Mouse (Mus musculus) forebrain, embryonic 10.5 days (tissue): ENCODE data around the gene Cttn. TPM values are rescaled to one million over a fixed set of nuclear protein-coding genes. Genes with fewer than 3 reads are reported as not detected.
A peak's percentile ranks its signal among the peaks of the same experiment; 100 is the strongest.

Experiments
- DNase-seq: peaks from one replicate; pipeline ENCODE4 v3.0.0-alpha.2; 2017; ENCODE audit warnings: low spot score; ENCODE audit errors: extremely low spot score
- H3K27ac ChIP-seq: fragments of 300-500 bp; sonication (generic); 2 replicates; pipeline ENCODE4 v1.5.1; 2016; ENCODE audit warnings: mild to moderate bottlenecking
- H3K27me3 ChIP-seq: fragments of 300-500 bp; sonication (generic); 2 replicates; pipeline ENCODE4 v1.6.1; 2016; ENCODE audit warnings: mild to moderate bottlenecking; ENCODE audit not compliant: poor library complexity, severe bottlenecking
- H3K36me3 ChIP-seq: fragments of 300-500 bp; sonication (generic); replicated peaks from 2 replicates; pipeline ENCODE4 v1.6.1; 2016; ENCODE audit warnings: mild to moderate bottlenecking, moderate library complexity
- H3K4me1 ChIP-seq: fragments of 300-500 bp; sonication (generic); 2 replicates; pipeline ENCODE4 v1.6.1; 2016
- H3K4me3 ChIP-seq: fragments of 300-500 bp; sonication (generic); 2 replicates; pipeline ENCODE4 v1.5.1; 2016; ENCODE audit warnings: mild to moderate bottlenecking, moderate library complexity
- H3K9me3 ChIP-seq: fragments of 300-500 bp; sonication (generic); 2 replicates; pipeline ENCODE4 v1.6.1; 2016; ENCODE audit warnings: mild to moderate bottlenecking, moderate library complexity
- WGBS: fragments of 180-500 bp; shearing (Covaris S2); methylation state at CpG from one replicate; pipeline ENCODE4 v1.1.7; 2016; 5-methylcytosine and 5-hydroxymethylcytosine counted together
- polyA plus RNA-seq: library from polyadenylated mRNA; unstranded; fragments of >200 nt; fragmentation: Nextera tagmentation; extraction: Ambion mirVana; gene quantifications from 2 replicates; pipeline ENCODE4 v1.2.1, GENCODE M21; 2016

Cttn gene
- polyA plus RNA-seq, 1 experiment from 2014 or later, result 192 TPM

DNA sequence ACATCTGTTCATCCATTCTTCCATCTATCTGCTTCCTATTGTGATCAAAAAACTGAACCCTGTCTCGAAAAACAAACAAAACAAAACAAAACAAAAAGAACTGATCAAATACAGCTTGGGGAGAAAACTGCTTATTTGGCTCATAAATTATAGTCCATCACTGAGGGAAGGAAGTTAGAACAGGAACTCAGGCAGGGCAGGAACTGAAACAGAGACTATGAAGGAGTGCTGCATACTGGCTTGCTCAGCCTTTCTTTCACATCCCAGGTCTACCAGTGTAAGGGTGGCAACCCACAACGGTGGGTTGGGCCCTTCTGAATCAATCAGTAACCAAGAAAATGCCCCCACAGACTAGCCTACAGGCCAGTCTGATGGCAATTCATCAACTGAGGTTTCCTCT lies 294 bp upstream of the Cttn start:
- DNase-seq, result no peak
- Histone ChIP-seq H3K4me1 (peaks cover 31% of the 10 kb centered on the region), H3K27me3 (no peaks in the 10 kb centered on the region), H3K9me3 (no peaks in the 10 kb centered on the region), H3K4me3 (peak overlapping the region; percentile 94), H3K27ac (peak overlapping the region; percentile 93), H3K36me3 (peaks cover 26% of the 10 kb centered on the region)
- WGBS, result 82% methylated on average over 2 of the region's 2 CpGs

DNA sequence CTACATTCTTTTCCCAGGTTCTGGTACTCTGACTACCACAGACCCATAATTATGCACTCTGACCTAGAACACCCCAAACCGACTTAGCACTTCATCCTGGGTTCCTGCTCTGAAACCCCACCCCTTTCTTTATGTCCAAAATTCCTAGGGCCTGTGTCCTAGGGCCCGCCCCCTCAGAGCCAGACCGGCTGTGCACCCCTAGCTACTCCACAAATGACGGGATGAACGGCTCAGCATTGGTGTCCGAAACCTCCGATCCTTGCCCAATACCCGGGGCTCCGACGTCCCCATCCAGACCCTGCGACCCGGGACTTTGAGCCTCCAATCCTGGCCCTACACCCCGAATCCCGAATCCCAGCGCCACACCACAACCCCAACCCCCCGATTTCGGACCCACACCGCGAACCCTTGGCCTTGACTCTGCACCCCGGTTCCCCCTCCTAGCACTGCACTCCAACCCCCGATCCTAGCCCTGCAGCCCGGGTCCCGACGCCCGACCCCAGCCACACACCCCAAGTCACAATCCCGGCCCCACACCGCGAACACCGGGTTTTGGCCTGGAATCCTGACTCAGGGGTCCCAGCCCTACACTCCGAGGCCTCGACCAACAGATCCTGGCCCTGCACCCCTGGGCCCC lies 783 bp downstream of the Cttn start:
- H3K4me3 ChIP-seq, result peak overlapping the region; percentile 94
- H3K4me1 ChIP-seq, result peaks cover 31% of the 10 kb centered on the region
- no peaks in the 10 kb centered on the region for H3K27me3 ChIP-seq
- 2% methylated on average over 31 of the region's 31 CpGs for WGBS
- peak overlapping the region; percentile 93 for H3K27ac ChIP-seq
- H3K9me3 ChIP-seq, result no peaks in the 10 kb centered on the region
- peaks cover 29% of the 10 kb centered on the region for H3K36me3 ChIP-seq
- no peak for DNase-seq

DNA sequence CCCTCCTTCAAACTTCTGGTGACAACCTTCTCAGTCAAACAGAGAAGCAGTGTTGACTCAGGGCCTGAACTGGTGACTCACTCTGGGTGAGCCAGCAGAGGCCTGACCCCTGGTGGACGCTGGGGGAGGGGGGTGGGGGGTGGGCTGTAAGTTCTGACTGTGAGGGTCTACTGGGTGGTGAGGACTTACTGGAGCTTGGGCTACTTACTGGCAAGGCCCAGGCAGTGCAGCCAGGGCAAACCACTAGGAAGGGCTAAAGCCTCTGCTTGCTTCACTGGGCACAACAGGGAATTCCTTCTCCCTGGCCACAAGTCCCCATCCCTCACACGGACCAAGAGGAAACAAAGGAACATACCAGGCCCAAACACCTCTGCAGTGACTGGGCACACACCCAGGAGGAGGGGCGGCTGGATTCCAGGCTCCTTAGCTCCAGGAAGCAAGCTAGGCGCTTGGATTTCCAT lies 1.6 kb downstream of the Cttn start:
- no peaks in the 10 kb centered on the region for H3K9me3 ChIP-seq
- peaks cover 37% of the 10 kb centered on the region for H3K36me3 ChIP-seq
- no peak for DNase-seq
- H3K27ac ChIP-seq, result peak overlapping the region; percentile 93
- peaks cover 31% of the 10 kb centered on the region for H3K4me1 ChIP-seq
- H3K27me3 ChIP-seq, result no peaks in the 10 kb centered on the region
- 25% methylated on average over 4 of the region's 4 CpGs for WGBS
- H3K4me3 ChIP-seq, result peak overlapping the region; percentile 94

DNA sequence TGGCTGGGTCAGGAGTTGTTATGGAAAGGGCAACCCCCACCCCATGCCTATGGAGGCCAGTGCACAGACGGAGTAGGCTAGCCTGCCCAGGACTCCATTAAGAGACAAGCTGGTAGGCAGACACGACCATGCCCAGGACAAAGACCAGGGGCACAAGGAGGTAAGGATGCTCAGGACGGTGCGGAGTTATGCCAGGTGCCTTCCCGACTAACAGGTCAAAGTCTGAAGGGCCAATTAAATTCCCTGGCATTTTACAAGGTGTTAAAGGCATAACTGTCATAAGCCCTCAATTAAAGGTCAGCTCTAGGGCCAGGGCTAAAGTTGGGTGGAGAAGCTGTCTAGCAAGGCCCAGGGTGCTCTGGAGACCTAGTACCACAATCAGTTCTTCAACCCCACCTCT lies 2.1 kb downstream of the Cttn start:
- peaks cover 42% of the 10 kb centered on the region for H3K36me3 ChIP-seq
- peak overlapping the region; percentile 94; the same call in 1 of the 2 replicates for H3K4me3 ChIP-seq
- DNase-seq, result no peak
- H3K27ac ChIP-seq, result 0 out of 2 replicates have a peak overlapping the region, but pooled peaks have one; percentile 93
- peaks cover 31% of the 10 kb centered on the region for H3K4me1 ChIP-seq
- no peaks in the 10 kb centered on the region for H3K27me3 ChIP-seq
- no peaks in the 10 kb centered on the region for H3K9me3 ChIP-seq
- WGBS, result 86% methylated on average over 5 of the region's 5 CpGs

DNA sequence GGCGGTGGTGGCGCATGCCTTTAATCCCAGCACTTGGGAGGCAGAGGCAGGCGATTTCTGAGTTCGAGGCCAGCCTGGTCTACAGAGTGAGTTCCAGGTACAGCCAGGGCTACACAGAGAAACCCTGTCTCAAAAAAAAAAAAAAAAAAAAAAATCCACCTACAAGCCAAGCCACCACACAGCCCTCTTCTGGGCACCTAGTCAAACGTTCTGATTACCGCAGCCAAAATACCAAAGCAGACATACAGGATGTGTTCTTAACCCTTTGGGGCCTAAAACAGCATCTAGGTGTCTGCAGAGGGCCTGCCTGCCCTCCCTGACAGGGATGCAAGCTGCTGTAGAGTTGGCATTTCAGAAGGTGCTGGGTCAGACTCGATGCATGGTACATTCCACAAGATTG lies 8.2 kb downstream of the Cttn start:
- Histone ChIP-seq H3K36me3 (peaks cover 92% of the 10 kb centered on the region), H3K4me1 (no peaks in the 10 kb centered on the region), H3K27ac (no peak overlapping the region), H3K4me3 (no peak overlapping the region), H3K9me3 (no peaks in the 10 kb centered on the region), H3K27me3 (no peaks in the 10 kb centered on the region)
- DNase-seq, result no peak
- 95% methylated on average over 7 of the region's 7 CpGs for WGBS

DNA sequence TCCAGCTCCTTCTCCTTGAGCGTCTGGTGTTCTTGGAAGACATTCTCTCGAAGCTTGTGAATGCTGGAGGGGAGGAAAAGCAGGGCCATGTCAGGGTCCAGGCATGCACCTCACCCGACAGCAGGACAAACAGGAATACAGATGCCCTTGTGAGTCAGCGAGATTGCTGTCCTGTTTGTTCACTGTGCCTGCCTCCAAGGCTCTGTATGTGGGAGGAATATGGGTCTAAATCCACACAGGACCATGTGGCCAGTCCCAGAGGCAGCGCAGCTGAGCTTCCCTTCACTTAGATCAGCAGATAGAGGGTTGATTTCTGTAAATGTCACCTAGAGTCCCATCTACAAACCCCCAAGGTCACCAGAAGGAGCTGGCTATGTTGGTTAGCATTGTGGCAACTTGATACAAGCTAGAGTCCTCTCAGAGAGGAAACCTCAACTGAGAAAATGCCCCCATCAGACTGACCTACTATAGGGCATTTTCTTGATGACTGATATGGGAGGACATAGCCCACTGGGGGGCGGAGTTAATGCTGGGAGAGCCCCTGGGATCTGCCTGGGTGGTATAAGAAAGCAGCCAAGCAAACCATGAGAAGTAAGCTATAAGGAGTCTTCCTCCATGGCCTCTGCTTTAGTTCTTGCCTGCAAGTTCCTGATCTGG lies 9.4 kb downstream of the Cttn start:
- H3K4me3 ChIP-seq, result no peak overlapping the region
- 97% methylated on average over 6 of the region's 6 CpGs for WGBS
- no peaks in the 10 kb centered on the region for H3K27me3 ChIP-seq
- no peak overlapping the region for H3K27ac ChIP-seq
- peaks cover 100% of the 10 kb centered on the region for H3K36me3 ChIP-seq
- no peaks in the 10 kb centered on the region for H3K9me3 ChIP-seq
- no peak for DNase-seq
- no peaks in the 10 kb centered on the region for H3K4me1 ChIP-seq

DNA sequence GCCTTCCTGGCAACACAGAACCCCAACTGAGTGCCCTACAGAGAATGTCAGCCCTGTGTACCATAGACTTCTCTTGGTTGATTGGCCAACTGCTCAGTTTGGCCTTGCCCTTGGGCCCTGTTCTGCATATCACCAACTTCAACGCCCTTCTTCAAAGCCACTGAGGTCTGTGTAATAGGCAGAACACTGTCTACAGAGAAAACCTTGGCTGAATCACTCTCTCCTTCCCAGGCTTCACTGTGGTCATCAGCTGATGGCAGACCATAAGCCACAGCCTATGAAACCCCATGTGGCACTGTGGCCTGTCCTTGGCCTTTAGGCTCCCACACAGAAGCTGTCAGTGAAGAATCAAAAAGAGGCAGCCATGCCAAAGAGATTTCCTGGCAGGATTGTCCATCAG lies 11.9 kb downstream of the Cttn start:
- H3K4me3 ChIP-seq, result no peak overlapping the region
- 97% methylated on average over 1 of the region's 1 CpGs for WGBS
- peaks cover 100% of the 10 kb centered on the region for H3K36me3 ChIP-seq
- DNase-seq, result no peak
- H3K9me3 ChIP-seq, result no peaks in the 10 kb centered on the region
- no peaks in the 10 kb centered on the region for H3K27me3 ChIP-seq
- H3K27ac ChIP-seq, result no peak overlapping the region
- no peaks in the 10 kb centered on the region for H3K4me1 ChIP-seq

DNA sequence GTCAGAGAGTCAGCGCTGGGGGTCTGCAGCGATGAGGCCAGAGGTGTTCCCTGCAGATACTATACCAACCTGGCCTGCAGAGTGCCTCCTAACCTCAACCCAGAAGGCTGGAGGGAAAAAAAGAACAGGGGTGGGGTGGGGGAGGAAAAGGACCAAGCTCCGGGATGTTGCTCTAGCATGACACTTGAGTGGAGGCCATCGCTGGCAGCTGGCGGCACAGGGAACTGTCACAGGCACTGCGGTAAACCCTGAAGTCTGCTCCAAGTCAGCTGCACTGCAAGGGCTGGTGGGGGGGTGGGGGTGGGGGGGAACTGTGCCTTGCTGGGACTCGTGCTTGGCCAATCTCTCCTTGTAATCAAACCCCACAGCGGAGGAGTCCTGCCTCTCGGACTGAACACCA lies 20.1 kb downstream of the Cttn start:
- H3K36me3 ChIP-seq, result peaks cover 100% of the 10 kb centered on the region
- H3K27me3 ChIP-seq, result no peaks in the 10 kb centered on the region
- no peaks in the 10 kb centered on the region for H3K4me1 ChIP-seq
- H3K4me3 ChIP-seq, result no peak overlapping the region
- H3K9me3 ChIP-seq, result no peaks in the 10 kb centered on the region
- H3K27ac ChIP-seq, result no peak overlapping the region
- no peak for DNase-seq
- 91% methylated on average over 9 of the region's 9 CpGs for WGBS

DNA sequence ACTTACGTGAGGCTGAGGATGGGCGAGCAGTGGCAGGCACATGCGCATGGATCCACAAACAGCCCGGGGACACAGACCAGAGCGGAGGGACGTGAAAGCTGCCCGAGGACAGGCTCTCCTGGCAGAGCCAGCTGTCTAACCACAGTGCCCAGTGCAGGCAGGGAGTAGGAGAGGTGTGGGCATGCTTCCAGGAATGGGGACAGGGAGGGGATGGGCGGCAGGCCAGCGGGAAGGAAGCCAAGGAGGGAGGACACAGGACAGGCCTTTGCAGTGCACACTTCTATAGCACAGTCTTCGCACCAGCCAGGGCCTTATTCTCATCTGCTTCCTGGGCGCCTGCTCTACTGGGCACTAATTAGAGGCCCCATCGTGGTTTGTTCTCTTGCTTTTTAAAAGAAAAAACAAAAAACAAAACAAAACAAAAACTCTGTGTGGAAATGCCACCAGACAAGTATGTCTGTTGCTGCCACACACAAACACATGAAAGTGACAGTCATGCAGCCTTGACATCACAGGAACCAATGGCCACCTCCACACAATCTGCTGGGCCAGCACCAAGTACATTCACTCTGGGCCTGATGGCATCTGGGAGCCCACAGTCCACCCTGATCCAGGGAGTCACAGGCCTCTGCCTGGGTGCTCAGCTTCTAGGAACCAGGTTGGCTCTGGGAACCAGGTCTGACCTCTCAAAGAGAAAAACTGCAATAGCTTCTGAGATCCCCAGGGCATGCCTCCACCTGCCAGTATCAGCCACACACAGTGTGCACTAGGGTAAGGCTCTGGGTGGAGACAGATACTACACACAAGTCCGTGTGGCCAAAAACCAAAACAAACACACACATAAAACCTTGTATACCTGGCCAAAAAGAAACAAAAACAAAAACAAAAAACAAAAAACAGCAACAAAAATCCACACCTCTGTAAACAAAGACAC lies 20.9 kb downstream of the Cttn start:
- Histone ChIP-seq H3K4me1 (no peaks in the 10 kb centered on the region), H3K36me3 (peaks cover 100% of the 10 kb centered on the region)

DNA sequence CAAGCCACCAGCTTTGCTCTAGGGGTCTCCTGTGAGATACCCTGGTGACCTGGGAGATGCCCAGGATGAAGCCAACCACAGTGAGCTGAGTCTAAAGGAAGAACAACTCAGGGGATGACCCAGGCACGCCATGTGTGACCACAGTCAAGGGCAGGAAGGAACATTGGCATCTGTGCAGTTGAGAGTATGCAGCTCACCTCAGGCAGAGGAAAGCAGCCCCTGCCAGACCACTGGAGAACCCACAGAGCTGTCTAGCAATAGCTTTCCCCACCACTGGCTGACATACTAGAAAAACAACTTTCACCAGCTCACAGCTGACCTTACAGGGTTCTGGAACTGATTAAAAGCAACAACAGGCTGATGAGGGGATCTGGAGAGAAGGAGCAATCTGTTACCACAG lies 22.6 kb downstream of the Cttn start:
- WGBS, result 100% methylated on average over 1 of the region's 1 CpGs
- H3K27ac ChIP-seq, result no peak overlapping the region
- no peaks in the 10 kb centered on the region for H3K27me3 ChIP-seq
- peaks cover 100% of the 10 kb centered on the region for H3K36me3 ChIP-seq
- no peak overlapping the region for H3K4me3 ChIP-seq
- H3K9me3 ChIP-seq, result no peaks in the 10 kb centered on the region
- DNase-seq, result no peak
- no peaks in the 10 kb centered on the region for H3K4me1 ChIP-seq

More for the DNA sequence above, 20.9 kb downstream of the Cttn start:
- 94% methylated on average over 13 of the region's 13 CpGs for WGBS
- Histone ChIP-seq H3K27ac (no peak overlapping the region), H3K27me3 (no peaks in the 10 kb centered on the region), H3K4me3 (no peak overlapping the region), H3K9me3 (no peaks in the 10 kb centered on the region)
- no peak for DNase-seq

DNA sequence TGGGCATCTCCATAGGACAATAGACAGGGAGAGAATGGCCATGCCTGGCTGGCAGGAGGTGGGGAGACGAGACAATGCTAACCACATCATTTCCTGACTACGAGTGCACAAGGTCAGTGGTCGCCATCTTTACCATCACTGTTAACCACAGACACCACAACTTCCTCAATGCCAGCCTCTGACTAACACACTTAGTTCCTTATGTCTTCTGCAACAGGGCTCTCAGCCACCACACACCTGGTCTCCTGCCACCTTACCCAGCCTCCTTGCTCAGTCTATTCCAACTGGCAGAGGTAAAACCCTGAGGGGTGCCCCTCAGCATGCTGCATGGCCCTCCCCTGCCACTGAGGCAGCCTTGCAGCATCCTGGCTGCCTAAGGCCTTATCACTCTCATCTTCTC lies 23.7 kb downstream of the Cttn start:
- WGBS, result 90% methylated on average over 3 of the region's 3 CpGs
- Histone ChIP-seq H3K36me3 (peaks cover 100% of the 10 kb centered on the region), H3K9me3 (no peaks in the 10 kb centered on the region), H3K27me3 (no peaks in the 10 kb centered on the region), H3K4me3 (no peak overlapping the region), H3K27ac (no peak overlapping the region), H3K4me1 (no peaks in the 10 kb centered on the region)
- no peak for DNase-seq

DNA sequence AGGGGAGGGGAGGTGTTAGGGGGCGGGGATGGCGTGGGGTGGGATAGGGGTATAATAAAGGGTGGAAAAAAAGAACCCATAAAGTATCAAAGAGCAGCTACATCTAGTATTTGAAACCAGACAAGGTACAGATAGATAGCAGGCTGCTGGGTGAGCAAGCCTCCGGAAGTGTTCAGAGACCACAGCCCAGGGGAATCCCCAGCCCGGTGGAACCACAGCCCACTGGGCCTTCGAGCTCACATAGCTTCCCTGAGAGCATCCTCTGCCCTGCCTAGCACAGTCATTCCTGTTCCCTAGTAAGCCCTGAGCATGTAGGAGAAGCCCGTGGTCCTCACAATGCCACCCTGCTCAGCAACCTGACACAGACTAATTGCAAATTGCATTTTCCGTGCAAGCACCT lies 26.0 kb downstream of the Cttn start:
- no peak for DNase-seq
- Histone ChIP-seq H3K9me3 (no peaks in the 10 kb centered on the region), H3K4me1 (no peaks in the 10 kb centered on the region), H3K27ac (no peak overlapping the region), H3K4me3 (no peak overlapping the region), H3K27me3 (no peaks in the 10 kb centered on the region), H3K36me3 (peaks cover 100% of the 10 kb centered on the region)
- WGBS, result 92% methylated on average over 7 of the region's 7 CpGs

DNA sequence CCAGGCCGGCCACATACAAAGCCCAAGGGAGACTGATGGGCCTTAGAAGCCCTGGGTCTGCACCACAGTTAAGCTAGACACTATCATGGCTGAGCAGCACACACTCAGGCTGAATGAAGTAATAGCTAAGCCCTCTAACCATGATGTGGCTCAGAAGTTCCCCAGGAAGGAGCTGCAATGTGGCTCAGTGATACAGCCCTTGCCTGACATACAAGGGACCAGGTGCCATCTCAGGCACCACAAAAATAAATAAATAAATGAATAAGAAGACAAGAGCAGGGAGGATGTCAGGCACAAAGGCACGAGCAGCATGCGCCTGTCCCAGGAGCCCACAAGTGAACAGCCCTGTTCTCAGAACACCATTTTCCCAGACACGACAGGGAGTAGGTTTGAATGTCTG lies 28.8 kb downstream of the Cttn start:
- Histone ChIP-seq H3K4me3 (no peak overlapping the region), H3K27me3 (no peaks in the 10 kb centered on the region), H3K4me1 (no peaks in the 10 kb centered on the region), H3K9me3 (no peaks in the 10 kb centered on the region), H3K27ac (no peak overlapping the region), H3K36me3 (peaks cover 100% of the 10 kb centered on the region)
- no peak for DNase-seq
- WGBS, result 89% methylated on average over 4 of the region's 4 CpGs
